Mouse (Mus musculus): ENCODE measurements around the gene Fgfbp1.

GRCm38 (mm10) chr5:43933269-43933668 lies 48.3 kb downstream of the Fgfbp1 start:
- TF ChIP-seq CTCF (IDR thresholded peaks at IDR 0.05; ENCODE audit: borderline replicate concordance, control insufficient read depth, extremely low read depth, insufficient read depth, low read length, poor library complexity) (no peak), POLR2A (IDR thresholded peaks at IDR 0.05; ENCODE audit: control insufficient read depth, extremely low read depth, insufficient read depth, low read length, poor library complexity) (no peak)
